Mouse (Mus musculus) forebrain, postnatal 0 days (tissue): ENCODE results near the gene Hip1r. TPM values are rescaled to one million over a fixed set of nuclear protein-coding genes. Genes with fewer than 3 reads are reported as not detected.

ENCODE experiments used
- ATAC-seq: fragments of 200-750 bp; cut with Nextera tagmentation; 2 replicates; pipeline ENCODE4 v1.8.0; 2017; ENCODE audit warnings: mild to moderate bottlenecking, moderate library complexity
- DNase-seq: peaks from one replicate; pipeline ENCODE4 v3.0.0-alpha.2; 2015
- H3K27ac ChIP-seq: fragments of 300-500 bp; sonication (generic); 2 replicates; pipeline ENCODE4 v1.5.1; 2014; ENCODE audit warnings: low read depth, mild to moderate bottlenecking, antibody characterized with exemption, low read length, moderate library complexity, mixed read lengths
- H3K27me3 ChIP-seq: fragments of 300-500 bp; sonication (generic); 2 replicates; pipeline ENCODE4 v1.6.1; 2014; ENCODE audit warnings: mild to moderate bottlenecking, low read length, mixed read lengths; ENCODE audit not compliant: insufficient read depth
- H3K36me3 ChIP-seq: fragments of 300-500 bp; sonication (generic); 2 replicates; pipeline ENCODE4 v1.6.1; 2014; ENCODE audit warnings: mild to moderate bottlenecking, moderate library complexity; ENCODE audit not compliant: insufficient read depth
- H3K4me1 ChIP-seq: fragments of 300-500 bp; sonication (generic); 2 replicates; pipeline ENCODE4 v1.6.1; 2014; ENCODE audit warnings: antibody characterized with exemption; ENCODE audit not compliant: insufficient read depth
- H3K4me2 ChIP-seq: fragments of 300-500 bp; sonication (generic); 2 replicates; pipeline ENCODE4 v1.6.1; 2014; ENCODE audit warnings: low read depth, mild to moderate bottlenecking, moderate library complexity
- H3K4me3 ChIP-seq: fragments of 300-500 bp; sonication (generic); 2 replicates; pipeline ENCODE4 v1.5.1; 2014; ENCODE audit warnings: low read depth, low read length, mixed read lengths
- H3K9ac ChIP-seq: fragments of 300-500 bp; sonication (generic); 2 replicates; pipeline ENCODE4 v1.6.1; 2014; ENCODE audit warnings: mild to moderate bottlenecking
- H3K9me3 ChIP-seq: fragments of 300-500 bp; sonication (generic); 2 replicates; pipeline ENCODE4 v1.6.1; 2016; ENCODE audit warnings: low read length
- CTCF ChIP-seq: sonication (generic); IDR thresholded peaks from 2 replicates; pipeline ENCODE4 v1.5.1; 2016; ENCODE audit warnings: antibody characterized with exemption, control low read depth, low read depth
- WGBS: fragments of 180-500 bp; shearing (Covaris S2); extraction: QIAGEN DNeasy Blood & Tissue Kit; methylation state at CpG from one replicate; pipeline ENCODE4 v1.1.7; 2014; 5-methylcytosine and 5-hydroxymethylcytosine counted together
- polyA plus RNA-seq: library from polyadenylated mRNA; unstranded; fragments of >200 nt; fragmentation: Nextera tagmentation; extraction: Ambion mirVana; gene quantifications from 2 replicates; pipeline ENCODE4 v1.2.1, GENCODE M21; 2015
- total RNA-seq: library from RNA; depleted of rRNA; stranded (reverse); fragments of >200 nt; gene quantifications from 2 replicates; pipeline ENCODE4 v1.2.3, GENCODE M21; 2014

The Hip1r gene
- total and polyA plus RNA-seq, 2 experiments from 2014 or later, result 29.8 to 52.2 TPM

DNA sequence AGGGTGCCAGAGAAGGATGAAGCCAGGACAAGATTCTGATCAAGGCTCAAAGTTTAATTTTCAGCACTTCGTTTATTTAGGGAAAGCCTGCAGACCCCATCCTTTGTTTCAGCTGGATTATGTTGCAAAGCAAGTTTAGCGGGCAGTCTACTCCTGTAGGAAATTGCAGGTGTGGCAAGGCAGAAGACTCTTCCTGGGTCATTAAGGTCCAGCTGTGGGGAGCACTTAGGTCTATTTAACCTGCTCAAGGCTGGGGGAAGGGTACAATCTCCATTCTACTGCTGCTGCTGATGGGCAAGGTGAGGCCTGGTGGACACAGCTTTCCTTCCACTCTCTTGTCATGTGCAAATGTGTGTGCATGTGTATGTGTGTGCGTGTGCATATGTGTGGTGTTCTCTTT lies 14.4 kb upstream of the Hip1r start:
- no peak for DNase-seq
- WGBS, result 72% methylated on average over 3 of the region's 3 CpGs

GRCm38 (mm10) chr5:123960129-123960528 lies 13.3 kb upstream of the Hip1r start:
- H3K27ac ChIP-seq, result no peak overlapping the region
- no peak overlapping the region for H3K9ac ChIP-seq
- WGBS, result 74% methylated on average over 8 of the region's 8 CpGs
- TF ChIP-seq CTCF, result no peak
- H3K27me3 ChIP-seq, result no peaks in the 10 kb centered on the region
- H3K4me2 ChIP-seq, result no peak overlapping the region
- ATAC-seq (no peak), DNase-seq (no peak)
- H3K4me3 ChIP-seq, result no peak overlapping the region
- no peaks in the 10 kb centered on the region for H3K4me1 ChIP-seq
- no peaks in the 10 kb centered on the region for H3K36me3 ChIP-seq
- no peaks in the 10 kb centered on the region for H3K9me3 ChIP-seq

More for the DNA sequence above, 14.4 kb upstream of the Hip1r start:
- H3K27me3 ChIP-seq, result no peaks in the 10 kb centered on the region
- ATAC-seq, result no peak
- H3K27ac ChIP-seq, result no peak overlapping the region
- H3K4me1 ChIP-seq, result no peaks in the 10 kb centered on the region
- no peak for TF ChIP-seq CTCF
- no peaks in the 10 kb centered on the region for H3K36me3 ChIP-seq
- no peaks in the 10 kb centered on the region for H3K9me3 ChIP-seq
- no peak overlapping the region for H3K9ac ChIP-seq
- H3K4me2 ChIP-seq, result no peak overlapping the region
- no peak overlapping the region for H3K4me3 ChIP-seq

DNA sequence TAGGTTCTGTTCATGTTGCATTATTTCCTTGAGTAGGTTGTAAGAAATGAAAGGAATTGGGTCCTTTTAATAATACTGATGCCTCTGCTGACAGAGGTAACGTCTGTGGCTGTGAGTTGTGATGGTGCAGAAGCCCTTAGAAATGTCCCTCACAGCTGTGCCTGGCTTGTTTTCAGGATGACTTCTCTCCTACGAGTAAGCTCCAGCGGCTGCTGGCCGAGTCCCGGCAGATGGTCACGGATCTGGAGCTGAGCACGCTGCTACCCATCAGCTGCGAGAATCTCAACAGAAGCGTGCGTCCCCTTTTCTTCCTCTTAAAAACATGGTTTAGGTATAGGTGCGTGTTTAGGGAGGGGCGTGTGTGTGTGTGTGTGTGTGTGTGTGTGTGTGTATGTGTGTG lies 12.4 kb upstream of the Hip1r start:
- no peak for DNase-seq
- no peak overlapping the region for H3K27ac ChIP-seq

DNA sequence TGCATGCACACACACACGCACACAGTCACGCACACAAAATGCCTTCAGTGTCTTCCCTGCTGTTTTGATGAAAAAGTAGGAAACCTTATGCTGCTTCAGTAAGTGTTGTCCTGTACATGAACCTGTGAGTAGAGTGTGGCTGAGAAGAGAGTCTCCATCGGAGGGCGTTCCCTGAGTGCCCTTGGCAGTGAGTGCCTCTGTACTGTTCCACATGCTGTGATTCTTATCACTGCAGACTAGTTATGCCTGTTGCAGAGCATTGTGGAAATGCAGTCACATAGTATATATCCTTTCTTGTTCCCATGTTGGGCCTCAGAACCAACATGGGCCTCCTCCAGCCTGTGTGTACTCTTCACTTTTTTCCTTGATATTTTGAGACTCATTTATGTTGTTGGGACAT lies 9.2 kb upstream of the Hip1r start:
- H3K27ac ChIP-seq, result no peak overlapping the region

More for the DNA sequence above, 12.4 kb upstream of the Hip1r start:
- Histone ChIP-seq H3K4me3 (no peak overlapping the region), H3K27me3 (no peaks in the 10 kb centered on the region), H3K9me3 (no peaks in the 10 kb centered on the region), H3K36me3 (no peaks in the 10 kb centered on the region), H3K9ac (no peak overlapping the region), H3K4me1 (no peaks in the 10 kb centered on the region), H3K4me2 (no peak overlapping the region)
- WGBS, result 80% methylated on average over 12 of the region's 12 CpGs
- no peak for TF ChIP-seq CTCF
- ATAC-seq, result no peak

GRCm38 (mm10) chr5:123966759-123967158 lies 6.7 kb upstream of the Hip1r start:
- H3K4me1 ChIP-seq, result no peaks in the 10 kb centered on the region
- H3K36me3 ChIP-seq, result no peaks in the 10 kb centered on the region
- no peak overlapping the region for H3K4me3 ChIP-seq
- no peak overlapping the region for H3K4me2 ChIP-seq
- no peak for ATAC-seq
- no peaks in the 10 kb centered on the region for H3K27me3 ChIP-seq
- DNase-seq, result no peak
- H3K9me3 ChIP-seq, result no peaks in the 10 kb centered on the region
- H3K9ac ChIP-seq, result no peak overlapping the region
- 95% methylated on average over 2 of the region's 2 CpGs for WGBS
- no peak for TF ChIP-seq CTCF
- H3K27ac ChIP-seq, result no peak overlapping the region

More for the DNA sequence above, 9.2 kb upstream of the Hip1r start:
- H3K27me3 ChIP-seq, result no peaks in the 10 kb centered on the region
- H3K4me3 ChIP-seq, result no peak overlapping the region
- over 99% methylated on average over 4 of the region's 4 CpGs for WGBS
- no peaks in the 10 kb centered on the region for H3K9me3 ChIP-seq
- no peaks in the 10 kb centered on the region for H3K36me3 ChIP-seq
- no peaks in the 10 kb centered on the region for H3K4me1 ChIP-seq
- no peak for ATAC-seq
- no peak for DNase-seq
- no peak for TF ChIP-seq CTCF
- no peak overlapping the region for H3K9ac ChIP-seq
- H3K4me2 ChIP-seq, result no peak overlapping the region

DNA sequence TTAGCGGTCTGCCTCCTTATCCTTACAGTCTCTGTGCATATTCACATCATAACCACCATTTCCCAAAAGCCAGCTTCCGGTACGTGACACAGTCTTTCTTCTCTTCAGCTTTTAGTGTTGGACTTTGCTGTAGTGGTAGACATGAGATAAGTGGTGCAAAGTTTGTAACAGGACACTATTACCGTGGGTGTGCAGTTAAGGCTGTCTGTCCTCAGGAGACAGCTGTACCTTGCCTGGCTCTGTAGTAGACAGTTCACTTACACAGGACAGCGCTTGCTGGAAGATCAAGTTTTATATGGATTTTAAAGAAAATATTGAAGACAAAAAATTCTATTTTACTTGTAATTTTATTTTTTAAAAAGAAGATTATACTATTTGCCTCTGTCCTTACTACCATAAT lies 5.0 kb upstream of the Hip1r start:
- ATAC-seq (no peak), DNase-seq (no peak)
- H3K27me3 ChIP-seq, result no peaks in the 10 kb centered on the region
- no peaks in the 10 kb centered on the region for H3K9me3 ChIP-seq
- H3K4me2 ChIP-seq, result no peak overlapping the region
- H3K36me3 ChIP-seq, result no peaks in the 10 kb centered on the region
- no peak for TF ChIP-seq CTCF
- H3K4me3 ChIP-seq, result no peak overlapping the region
- H3K27ac ChIP-seq, result no peak overlapping the region
- H3K4me1 ChIP-seq, result no peaks in the 10 kb centered on the region
- no peak overlapping the region for H3K9ac ChIP-seq
- WGBS, result 82% methylated on average over 5 of the region's 5 CpGs

- no peak overlapping the region for H3K9ac ChIP-seq
- no peak overlapping the region for H3K27ac ChIP-seq
- no peaks in the 10 kb centered on the region for H3K4me1 ChIP-seq
- TF ChIP-seq CTCF, result no peak
- WGBS, result 49% methylated on average over 8 of the region's 8 CpGs
- no peaks in the 10 kb centered on the region for H3K27me3 ChIP-seq
- H3K36me3 ChIP-seq, result no peaks in the 10 kb centered on the region
- H3K4me3 ChIP-seq, result no peak overlapping the region
- ATAC-seq (no peak), DNase-seq (no peak)
- H3K9me3 ChIP-seq, result no peaks in the 10 kb centered on the region
- no peak overlapping the region for H3K4me2 ChIP-seq
Measured at GRCm38 (mm10) chr5:123969216-123969615, 4.2 kb upstream of the Hip1r start.

DNA sequence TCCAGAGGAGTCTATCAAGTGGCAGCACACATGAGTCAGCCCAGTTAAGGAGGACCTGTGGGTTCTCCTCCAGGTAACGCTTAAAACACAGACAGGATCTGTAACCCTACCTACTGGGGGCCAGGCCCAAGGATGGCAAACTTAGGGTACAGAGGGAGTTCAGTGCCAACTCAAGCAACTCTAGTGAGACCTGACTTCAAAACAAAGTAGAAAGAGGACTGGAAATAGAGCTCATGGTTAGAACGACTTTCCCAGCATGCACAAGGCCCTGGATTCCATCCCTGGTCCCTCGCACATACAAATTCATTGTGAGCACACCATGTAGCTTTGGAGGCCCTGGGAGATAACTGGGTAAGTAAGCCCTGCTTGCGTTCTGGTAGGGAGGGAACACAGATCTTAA lies 2.9 kb upstream of the Hip1r start:
- Histone ChIP-seq H3K27me3 (no peaks in the 10 kb centered on the region), H3K9ac (no peak overlapping the region), H3K27ac (no peak overlapping the region), H3K4me3 (no peak overlapping the region), H3K4me1 (peaks cover 11% of the 10 kb centered on the region), H3K36me3 (no peaks in the 10 kb centered on the region), H3K9me3 (no peaks in the 10 kb centered on the region), H3K4me2 (no peak overlapping the region)
- ATAC-seq (no peak), DNase-seq (no peak)
- TF ChIP-seq CTCF, result no peak
- WGBS, result 91% methylated on average over 4 of the region's 4 CpGs
